Mouse (Mus musculus): ENCODE measurements around the gene Ubtd2. TPM values are rescaled to one million over a fixed set of nuclear protein-coding genes. Genes with fewer than 3 reads are reported as not detected.

The Ubtd2 gene
- polyA plus RNA-seq, 1 experiment from 2014 or later: 86.4 TPM

GRCm38 (mm10) chr11:32453353-32453915 is 1.7 kb upstream of the Ubtd2 start:
- H3K4me1 ChIP-seq (ENCODE audit: control insufficient read depth, insufficient read depth, low read length): peaks cover 19% of the 10 kb centered on the region
- DNase-seq (ENCODE audit: low spot score): peak; percentile 43
- H3K9me3 ChIP-seq (ENCODE audit: control insufficient read depth, low read length): no peaks in the 10 kb centered on the region
- peak overlapping the region; percentile 97 for H3K27ac ChIP-seq (replicated peaks; ENCODE audit: low read depth, low read length)
- peak overlapping the region; percentile 90 for H3K4me2 ChIP-seq (ENCODE audit: low read depth, low read length)
- 35% methylated on average over 8 of the region's 8 CpGs for WGBS
- 0 out of 2 replicates have a peak overlapping the region, but pooled peaks have one; percentile 7 for H3K9ac ChIP-seq (ENCODE audit: low read depth, low read length)
- ATAC-seq (ENCODE audit: low read depth): no peak
- no peaks in the 10 kb centered on the region for H3K27me3 ChIP-seq (replicated peaks; ENCODE audit: control insufficient read depth, insufficient read depth, low read length)
- H3K4me3 ChIP-seq (ENCODE audit: low read depth, low read length): no peak overlapping the region
- no peaks in the 10 kb centered on the region for H3K36me3 ChIP-seq (ENCODE audit: control insufficient read depth, insufficient read depth, low read length)

GRCm38 (mm10) chr11:32454231-32454799 is 855 bp upstream of the Ubtd2 start:
- H3K4me1 ChIP-seq (ENCODE audit: control insufficient read depth, insufficient read depth, low read length): peaks cover 19% of the 10 kb centered on the region
- 4% methylated on average over 18 of the region's 19 CpGs for WGBS
- no peaks in the 10 kb centered on the region for H3K9me3 ChIP-seq (ENCODE audit: control insufficient read depth, low read length)
- H3K36me3 ChIP-seq (ENCODE audit: control insufficient read depth, insufficient read depth, low read length): no peaks in the 10 kb centered on the region
- peak overlapping the region; percentile 90 for H3K4me2 ChIP-seq (ENCODE audit: low read depth, low read length)
- ATAC-seq (ENCODE audit: low read depth): no peak; the same call in 1 of the 2 replicates
- peak overlapping the region; percentile 98 for H3K4me3 ChIP-seq (ENCODE audit: low read depth, low read length)
- H3K27ac ChIP-seq (replicated peaks; ENCODE audit: low read depth, low read length): peak overlapping the region; percentile 97
- H3K27me3 ChIP-seq (replicated peaks; ENCODE audit: control insufficient read depth, insufficient read depth, low read length): no peaks in the 10 kb centered on the region
- peak; percentile 54 for DNase-seq (ENCODE audit: low spot score)
- peak overlapping the region; percentile 94 for H3K9ac ChIP-seq (ENCODE audit: low read depth, low read length)

- H3K9me3 ChIP-seq (ENCODE audit: control insufficient read depth, low read length): no peaks in the 10 kb centered on the region
- peak; percentile 78 for DNase-seq (ENCODE audit: low spot score)
Measured at GRCm38 (mm10) chr11:32455507-32456141, 454 bp downstream of the Ubtd2 start.

GRCm38 (mm10) chr11:32456356-32456755 is 1.2 kb downstream of the Ubtd2 start:
- DNase-seq (ENCODE audit: low spot score) (peak; percentile 28), ATAC-seq (ENCODE audit: low read depth) (no peak)
- Histone ChIP-seq H3K4me3 (ENCODE audit: low read depth, low read length) (peak overlapping the region; percentile 98), H3K4me1 (ENCODE audit: control insufficient read depth, insufficient read depth, low read length) (peaks cover 19% of the 10 kb centered on the region), H3K36me3 (ENCODE audit: control insufficient read depth, insufficient read depth, low read length) (no peaks in the 10 kb centered on the region), H3K9ac (ENCODE audit: low read depth, low read length) (peak overlapping the region; percentile 94), H3K4me2 (ENCODE audit: low read depth, low read length) (peak overlapping the region; percentile 90), H3K27ac (replicated peaks; ENCODE audit: low read depth, low read length) (peak overlapping the region; percentile 97), H3K27me3 (replicated peaks; ENCODE audit: control insufficient read depth, insufficient read depth, low read length) (no peaks in the 10 kb centered on the region), H3K9me3 (ENCODE audit: control insufficient read depth, low read length) (no peaks in the 10 kb centered on the region)
- WGBS: 10% methylated on average over 6 of the region's 6 CpGs

More at GRCm38 (mm10) chr11:32455507-32456141, 454 bp downstream of the Ubtd2 start:
- under 1% methylated on average over 40 of the region's 58 CpGs for WGBS
- H3K9ac ChIP-seq (ENCODE audit: low read depth, low read length): peak overlapping the region; percentile 94
- H3K4me1 ChIP-seq (ENCODE audit: control insufficient read depth, insufficient read depth, low read length): peaks cover 19% of the 10 kb centered on the region
- peak overlapping the region; percentile 97 for H3K27ac ChIP-seq (replicated peaks; ENCODE audit: low read depth, low read length)
- H3K36me3 ChIP-seq (ENCODE audit: control insufficient read depth, insufficient read depth, low read length): no peaks in the 10 kb centered on the region
- H3K4me2 ChIP-seq (ENCODE audit: low read depth, low read length): peak overlapping the region; percentile 90
- no peaks in the 10 kb centered on the region for H3K27me3 ChIP-seq (replicated peaks; ENCODE audit: control insufficient read depth, insufficient read depth, low read length)
- ATAC-seq (ENCODE audit: low read depth): peak; percentile 28
- H3K4me3 ChIP-seq (ENCODE audit: low read depth, low read length): peak overlapping the region; percentile 98

GRCm38 (mm10) chr11:32464282-32464681 is 9.1 kb downstream of the Ubtd2 start:
- no peak overlapping the region for H3K4me3 ChIP-seq (ENCODE audit: low read depth, low read length)
- 0 out of 2 replicates have a peak, but pooled peaks cover 6% of the 10 kb centered on the region for H3K36me3 ChIP-seq (ENCODE audit: control insufficient read depth, insufficient read depth, low read length)
- DNase-seq (ENCODE audit: low spot score) (no peak), ATAC-seq (ENCODE audit: low read depth) (no peak)
- H3K9me3 ChIP-seq (ENCODE audit: control insufficient read depth, low read length): no peaks in the 10 kb centered on the region
- 56% methylated on average over 2 of the region's 2 CpGs for WGBS
- 0 out of 2 replicates have a peak, but pooled peaks cover 3% of the 10 kb centered on the region for H3K4me1 ChIP-seq (ENCODE audit: control insufficient read depth, insufficient read depth, low read length)
- H3K27me3 ChIP-seq (replicated peaks; ENCODE audit: control insufficient read depth, insufficient read depth, low read length): no peaks in the 10 kb centered on the region
- H3K9ac ChIP-seq (ENCODE audit: low read depth, low read length): no peak overlapping the region
- H3K4me2 ChIP-seq (ENCODE audit: low read depth, low read length): no peak overlapping the region
- no peak overlapping the region for H3K27ac ChIP-seq (replicated peaks; ENCODE audit: low read depth, low read length)

GRCm38 (mm10) chr11:32471925-32472324 is 16.8 kb downstream of the Ubtd2 start:
- ATAC-seq (ENCODE audit: low read depth): no peak
- Histone ChIP-seq H3K4me1 (ENCODE audit: control insufficient read depth, insufficient read depth, low read length) (no peaks in the 10 kb centered on the region), H3K9ac (ENCODE audit: low read depth, low read length) (no peak overlapping the region), H3K27me3 (replicated peaks; ENCODE audit: control insufficient read depth, insufficient read depth, low read length) (no peaks in the 10 kb centered on the region), H3K4me2 (ENCODE audit: low read depth, low read length) (no peak overlapping the region), H3K36me3 (ENCODE audit: control insufficient read depth, insufficient read depth, low read length) (0 out of 2 replicates have a peak, but pooled peaks cover 6% of the 10 kb centered on the region), H3K9me3 (ENCODE audit: control insufficient read depth, low read length) (no peaks in the 10 kb centered on the region), H3K4me3 (ENCODE audit: low read depth, low read length) (no peak overlapping the region), H3K27ac (replicated peaks; ENCODE audit: low read depth, low read length) (no peak overlapping the region)
- WGBS: 72% methylated on average over 2 of the region's 2 CpGs
- DNase-seq (ENCODE audit: low spot score): no peak

GRCm38 (mm10) chr11:32474725-32475124 is 19.6 kb downstream of the Ubtd2 start:
- no peaks in the 10 kb centered on the region for H3K27me3 ChIP-seq (replicated peaks; ENCODE audit: control insufficient read depth, insufficient read depth, low read length)
- no peak overlapping the region for H3K4me2 ChIP-seq (ENCODE audit: low read depth, low read length)
- H3K9me3 ChIP-seq (ENCODE audit: control insufficient read depth, low read length): no peaks in the 10 kb centered on the region
- ATAC-seq (ENCODE audit: low read depth) (no peak), DNase-seq (ENCODE audit: low spot score) (no peak)
- no peak overlapping the region for H3K27ac ChIP-seq (replicated peaks; ENCODE audit: low read depth, low read length)
- no peak overlapping the region for H3K9ac ChIP-seq (ENCODE audit: low read depth, low read length)
- no peaks in the 10 kb centered on the region for H3K36me3 ChIP-seq (ENCODE audit: control insufficient read depth, insufficient read depth, low read length)
- H3K4me3 ChIP-seq (ENCODE audit: low read depth, low read length): no peak overlapping the region
- WGBS: 80% methylated on average over 3 of the region's 3 CpGs
- no peaks in the 10 kb centered on the region for H3K4me1 ChIP-seq (ENCODE audit: control insufficient read depth, insufficient read depth, low read length)

GRCm38 (mm10) chr11:32475487-32476236 is 20.5 kb downstream of the Ubtd2 start:
- DNase-seq (ENCODE audit: low spot score) (no peak), ATAC-seq (ENCODE audit: low read depth) (no peak)
- Histone ChIP-seq H3K4me1 (ENCODE audit: control insufficient read depth, insufficient read depth, low read length) (no peaks in the 10 kb centered on the region), H3K27ac (replicated peaks; ENCODE audit: low read depth, low read length) (no peak overlapping the region), H3K9me3 (ENCODE audit: control insufficient read depth, low read length) (no peaks in the 10 kb centered on the region), H3K4me2 (ENCODE audit: low read depth, low read length) (no peak overlapping the region), H3K4me3 (ENCODE audit: low read depth, low read length) (no peak overlapping the region), H3K9ac (ENCODE audit: low read depth, low read length) (no peak overlapping the region), H3K36me3 (ENCODE audit: control insufficient read depth, insufficient read depth, low read length) (no peaks in the 10 kb centered on the region), H3K27me3 (replicated peaks; ENCODE audit: control insufficient read depth, insufficient read depth, low read length) (no peaks in the 10 kb centered on the region)
- 81% methylated on average over 5 of the region's 5 CpGs for WGBS

Measured in embryonic facial prominence, embryonic 14.5 days (tissue).